Mouse (Mus musculus) left cerebral cortex, postnatal 36 days (tissue): ENCODE measurements around the gene Rtl1. TPM values are rescaled to one million over a fixed set of nuclear protein-coding genes. Genes with fewer than 3 reads are reported as not detected.

ENCODE experiments used
- DNase-seq, 2 experiments: peaks; one replicate each; pipeline ENCODE4 v3.0.0; 2021 to 2022; ENCODE audit warnings: low spot score in 2 of 2, mixed read lengths in 1 of 2
- intact Hi-C: fragments of 180-260 bp; cut with DNase I; formaldehyde crosslinking; loops from one replicate; pipeline ENCODE4 v1.15.1; 2025
- total RNA-seq, 2 experiments: library from RNA; stranded (reverse); gene quantifications; 2 replicates each; pipeline ENCODE4 v1.2.3; 2021

The Rtl1 gene
- total RNA-seq = under 1 TPM; 0.10 to 0.32 TPM

GRCm38 (mm10) chr12:109600230-109600629 lies at the start of gene Rtl1:
TSS of gene Rtl1 (minus strand) at chr12:109600330.
- DNase-seq = no peak
- intact Hi-C loops = loop anchor here (10.0 kb wide), 1 partner anchor 695 kb away; no protein-coding TSS in a partner anchor

DNA sequence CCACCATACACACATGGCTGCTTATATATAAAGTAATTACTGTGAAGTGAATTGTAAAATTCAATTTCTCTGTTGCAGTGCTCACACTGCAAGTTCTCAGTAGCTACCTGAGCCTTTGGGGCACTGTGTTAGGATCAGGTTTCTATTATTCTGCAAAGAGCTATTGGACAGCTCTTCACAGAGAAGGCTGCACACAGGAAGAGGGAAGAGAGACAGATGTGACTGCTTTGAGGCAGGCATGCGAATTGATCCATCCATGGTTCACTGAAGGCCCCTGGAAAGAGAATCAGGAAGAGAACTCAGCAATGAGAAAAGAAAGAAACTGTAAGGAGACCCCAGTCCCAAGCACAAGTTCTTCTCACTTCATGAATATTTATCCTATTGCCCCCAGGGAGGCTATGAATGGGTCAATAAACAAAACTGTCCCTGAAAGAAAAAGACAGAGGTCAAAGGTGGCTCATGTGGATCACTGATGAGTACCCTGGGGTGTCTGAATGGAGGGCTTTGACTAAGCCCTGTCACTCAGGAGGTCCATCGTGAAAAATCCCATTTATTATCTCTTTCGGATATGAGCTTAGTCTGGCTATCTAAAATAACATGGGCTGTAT lies 40.5 kb upstream of the Rtl1 start:
- no peak for DNase-seq
- intact Hi-C loops = no loop called here

DNA sequence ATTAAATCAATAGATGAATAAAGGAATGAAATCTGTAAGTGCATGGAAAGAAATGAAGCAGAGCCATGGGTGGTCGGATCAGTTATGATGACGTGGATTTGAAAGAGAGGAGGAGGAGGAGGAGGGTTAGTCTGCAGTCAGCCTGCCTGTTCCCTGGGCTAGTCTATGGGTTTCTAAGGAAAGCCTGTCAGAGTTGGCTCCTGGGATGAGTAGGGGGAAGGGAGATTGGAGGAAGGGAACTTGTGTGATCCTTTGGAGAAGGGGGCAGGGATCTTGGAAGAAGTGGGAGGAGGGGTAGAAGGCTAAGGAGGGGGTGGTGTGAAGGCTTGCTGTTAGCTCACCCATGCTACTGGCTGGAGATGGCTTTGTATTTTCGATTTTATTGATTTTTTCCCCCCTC lies 31.9 kb upstream of the Rtl1 start:
- no peak for DNase-seq
- intact Hi-C loops = no loop called here

GRCm38 (mm10) chr12:109628887-109629286 lies 28.8 kb upstream of the Rtl1 start:
- intact Hi-C loops = no loop called here
- no peak for DNase-seq

GRCm38 (mm10) chr12:109626910-109627309 lies 26.8 kb upstream of the Rtl1 start:
- DNase-seq = no peak
- intact Hi-C loops = no loop called here

- intact Hi-C loops = no loop called here
- no peak for DNase-seq
Observed at GRCm38 (mm10) chr12:109620196-109620595, 20.1 kb upstream of the Rtl1 start.

DNA sequence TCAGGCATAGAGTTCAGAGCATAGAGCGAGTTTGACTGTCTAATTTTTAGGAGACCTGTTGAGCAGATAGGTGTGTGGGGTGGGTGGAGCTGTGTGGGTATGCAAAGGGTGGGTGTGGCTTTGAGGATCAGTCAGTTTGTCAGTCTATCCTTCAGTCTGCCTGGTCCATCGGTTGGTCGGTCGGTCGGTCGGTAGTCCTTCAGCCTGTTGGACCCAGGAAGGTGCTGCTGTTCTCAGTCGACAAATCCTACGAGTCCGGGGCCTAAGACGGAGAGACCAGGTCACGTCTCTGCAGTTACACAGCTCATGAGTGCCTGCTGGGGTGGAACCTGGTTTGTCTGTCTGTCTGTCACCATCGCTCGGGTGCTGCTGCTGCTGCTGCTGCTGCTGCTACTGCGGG lies 17.9 kb upstream of the Rtl1 start:
- intact Hi-C loops = no loop called here
- no peak for DNase-seq

- no peak for DNase-seq
- intact Hi-C loops = no loop called here
Observed at GRCm38 (mm10) chr12:109617126-109617525, 17.0 kb upstream of the Rtl1 start.

DNA sequence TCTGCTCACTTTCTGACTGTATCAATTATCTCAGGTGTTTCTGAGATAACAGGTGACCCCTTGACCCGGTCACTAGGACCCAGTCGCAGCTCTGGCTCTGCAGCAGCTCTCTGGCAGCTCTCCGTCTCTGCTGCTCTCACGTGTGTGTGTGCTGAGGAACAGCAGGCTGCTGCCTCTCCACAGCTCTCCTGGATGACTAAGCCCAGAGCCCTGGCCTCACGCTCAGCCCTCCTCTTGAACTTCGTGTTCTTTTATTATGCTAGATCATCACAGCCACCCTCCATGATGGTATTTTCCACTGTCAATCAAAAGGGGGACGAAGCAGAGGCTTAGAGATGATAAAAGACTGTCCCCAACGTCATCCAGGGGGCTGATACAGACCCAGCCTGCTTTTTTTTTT lies 15.2 kb upstream of the Rtl1 start:
- intact Hi-C loops = no loop called here
- peak in 1 of 2 experiments; percentile 16 for DNase-seq

GRCm38 (mm10) chr12:109614416-109614815 lies 14.3 kb upstream of the Rtl1 start:
- DNase-seq = peak in 1 of 2 experiments; percentile 4
- intact Hi-C loops = no loop called here

DNA sequence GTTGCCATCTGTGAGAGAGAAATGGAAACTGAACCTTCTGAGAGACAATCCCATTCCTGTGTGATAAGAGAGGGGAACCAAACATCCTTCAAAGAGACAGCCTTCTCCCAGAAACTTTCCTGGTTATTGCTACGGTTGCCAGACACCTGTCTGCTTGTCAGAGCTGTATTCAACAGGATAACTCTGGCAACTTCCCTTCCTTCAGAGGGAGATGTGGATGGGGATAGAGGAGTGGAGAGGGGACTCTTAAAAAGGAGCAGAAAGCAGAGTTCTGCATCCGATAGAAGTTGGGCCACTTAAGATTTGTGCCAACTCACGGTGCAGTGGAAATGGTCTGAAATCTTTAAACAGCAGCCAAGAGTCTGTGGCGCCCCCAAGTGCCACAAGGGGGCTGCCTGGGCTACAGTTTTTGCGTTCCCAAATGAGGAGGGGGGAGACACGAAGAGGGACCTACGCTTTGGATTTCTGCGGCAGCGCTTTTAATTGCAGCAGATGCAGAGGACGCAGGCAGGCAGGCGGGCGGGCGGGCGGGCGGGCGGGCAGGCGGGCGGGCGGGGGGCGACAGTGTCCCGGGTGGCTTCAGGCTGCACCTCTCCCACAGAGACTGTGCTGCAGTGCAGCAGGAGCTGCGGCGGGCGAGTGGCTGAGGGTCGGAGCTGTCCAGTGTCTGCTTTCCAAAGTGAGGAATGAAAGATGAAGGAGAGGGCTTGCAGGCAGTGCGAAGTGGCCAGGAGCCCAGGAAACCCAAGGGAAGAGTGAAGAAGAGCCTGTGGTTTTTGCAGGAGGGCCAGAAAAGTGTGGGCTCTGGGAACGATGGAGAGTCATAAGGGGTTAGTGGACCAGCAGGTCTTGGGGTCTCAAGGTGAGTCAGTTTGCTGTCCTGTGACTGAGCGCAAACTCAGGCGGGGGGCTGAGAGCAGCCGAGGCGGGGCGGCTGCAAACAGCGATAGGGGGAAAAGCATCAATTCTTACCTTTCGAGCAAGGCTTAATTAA lies 12.6 kb upstream of the Rtl1 start:
- peak in 1 of 2 experiments; percentile 13 for DNase-seq
- intact Hi-C loops = no loop called here

GRCm38 (mm10) chr12:109608576-109609440 lies 8.7 kb upstream of the Rtl1 start:
- DNase-seq = peak in 1 of 2 experiments; percentile 3
- intact Hi-C loops = loop anchor here (5.0 to 10.0 kb wide), 2 partner anchors 172 to 704 kb away; no protein-coding TSS in a partner anchor

DNA sequence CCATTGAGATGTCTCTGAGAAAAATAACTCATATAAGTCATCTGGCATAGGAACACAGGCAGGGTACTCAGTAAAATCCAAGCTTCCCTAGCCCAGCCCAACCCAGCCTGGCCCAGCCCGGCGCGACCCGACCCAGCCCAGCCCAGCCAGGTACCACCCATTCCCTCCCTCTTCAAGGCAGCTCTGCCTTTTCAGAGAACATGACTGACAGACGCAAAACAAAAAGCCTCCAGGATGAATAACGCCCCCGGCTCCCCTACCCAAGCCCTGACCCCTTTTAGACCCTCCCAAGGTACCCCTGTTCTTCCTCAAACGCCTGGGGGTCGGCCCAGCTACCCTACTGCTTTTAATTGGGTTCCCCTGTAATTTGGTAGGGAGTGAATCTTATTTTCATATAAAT lies 7.8 kb upstream of the Rtl1 start:
- intact Hi-C loops = loop anchor here (5.0 to 10.0 kb wide), 2 partner anchors 171 to 703 kb away; no protein-coding TSS in a partner anchor
- no peak for DNase-seq

DNA sequence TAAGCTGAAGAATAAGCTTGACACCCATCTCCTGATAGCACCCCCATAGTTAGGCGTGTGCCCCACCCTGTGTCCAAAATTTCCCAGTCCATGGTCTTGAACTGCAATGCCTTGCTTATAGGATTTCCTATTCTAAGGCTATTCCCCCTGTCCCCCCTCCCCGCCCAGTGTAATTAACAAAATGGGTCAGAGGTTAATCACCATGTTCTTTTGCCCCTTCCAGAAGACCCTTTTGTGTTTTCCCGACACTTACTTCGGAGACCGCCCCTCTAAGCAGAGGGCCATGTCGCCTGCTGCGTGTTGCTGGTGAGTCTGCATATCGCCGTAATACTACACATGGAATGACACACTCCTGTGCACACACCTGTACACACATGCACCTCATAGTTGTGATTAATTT lies 7.1 kb upstream of the Rtl1 start:
- intact Hi-C loops = loop anchor here (5.0 to 10.0 kb wide), 2 partner anchors 170 to 702 kb away; no protein-coding TSS in a partner anchor
- DNase-seq = peak in 1 of 2 experiments; percentile 2

- intact Hi-C loops = loop anchor here (5.0 to 10.0 kb wide), 2 partner anchors 168 to 700 kb away; no protein-coding TSS in a partner anchor
- peak in 1 of 2 experiments; percentile 3 for DNase-seq
Observed at GRCm38 (mm10) chr12:109604982-109605721, 5.0 kb upstream of the Rtl1 start.

DNA sequence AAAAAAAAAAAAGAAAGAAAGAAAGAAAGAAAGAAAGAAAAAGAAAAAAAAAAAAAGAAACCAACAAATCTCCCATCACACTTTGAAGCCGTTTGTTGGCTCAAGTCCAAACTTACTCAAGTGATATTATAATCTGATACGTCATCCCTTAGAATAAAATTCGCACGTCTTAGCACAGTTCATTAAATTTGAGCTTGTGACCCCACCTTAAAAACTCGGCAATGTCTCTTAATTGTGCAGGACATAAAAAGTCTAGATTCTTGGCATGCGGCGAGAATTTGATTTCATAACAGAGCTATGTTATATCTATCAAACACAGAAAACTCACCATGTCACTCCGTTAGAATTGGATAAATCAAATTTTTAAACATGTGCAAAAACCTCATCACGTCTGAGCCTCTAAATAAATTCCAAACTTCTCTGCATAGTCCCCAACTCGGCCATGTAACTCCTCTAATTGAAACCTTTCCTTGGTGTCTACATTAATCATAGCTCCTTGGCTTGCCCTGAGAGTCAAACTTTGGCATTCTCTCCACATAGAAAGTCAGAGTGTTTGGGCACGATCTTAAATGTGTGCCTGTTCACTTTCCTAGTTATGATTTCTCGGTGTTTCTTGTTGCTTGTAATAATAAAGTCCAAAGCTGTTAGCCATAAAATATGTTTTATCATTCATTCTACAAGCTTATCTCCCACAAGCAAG lies 1.4 kb downstream of the Rtl1 start:
- intact Hi-C loops = no loop called here
- DNase-seq = no peak

DNA sequence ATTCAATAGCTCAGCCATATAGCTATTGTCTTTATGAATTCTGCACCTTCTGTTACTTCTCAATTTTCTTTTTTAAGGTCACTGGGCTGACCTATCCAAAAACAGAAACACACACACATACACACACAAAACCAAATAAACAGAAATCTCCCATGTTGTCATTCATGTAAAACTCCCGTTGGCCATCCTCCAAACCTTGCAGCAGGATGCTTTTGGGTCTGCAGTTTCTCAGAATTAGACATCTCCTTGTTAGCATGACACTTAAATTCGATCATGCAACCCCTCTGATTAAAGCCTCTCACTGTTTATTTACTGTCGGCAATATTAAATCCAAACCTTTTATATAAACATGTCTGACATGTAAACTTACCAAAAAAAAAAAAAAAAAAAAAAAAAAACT lies 3.4 kb downstream of the Rtl1 start:
- intact Hi-C loops = no loop called here
- DNase-seq = no peak

DNA sequence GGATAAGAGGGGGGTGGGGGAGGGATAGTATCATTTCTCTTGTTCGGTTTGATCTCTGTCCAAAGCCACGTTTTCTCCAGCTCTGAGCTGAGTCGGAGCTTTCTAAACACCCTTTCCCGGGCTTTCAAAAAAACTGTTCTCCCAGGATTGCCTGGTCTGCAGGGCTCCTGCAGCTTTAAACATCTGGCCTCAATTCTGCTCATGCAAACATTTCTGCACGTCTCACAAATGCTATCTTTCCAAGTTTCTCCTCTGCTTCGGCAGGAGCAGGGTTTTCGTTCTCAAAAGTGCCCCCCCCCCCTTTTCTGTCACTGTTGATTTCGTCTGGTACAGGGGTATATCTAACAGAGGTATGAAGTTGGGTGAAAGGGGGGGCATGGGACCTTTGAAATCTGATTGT lies 3.9 kb downstream of the Rtl1 start:
- no peak for DNase-seq
- intact Hi-C loops = no loop called here
